Mouse (Mus musculus) adrenal gland, adult 10 weeks (tissue): ENCODE data around the gene Ube2s. TPM values are rescaled to one million over a fixed set of nuclear protein-coding genes. Genes with fewer than 3 reads are reported as not detected.

Experiments used
- polyA plus RNA-seq: library from polyadenylated mRNA; stranded (reverse); fragments of 350-450 nt; fragmentation: Illumina TruSeq; extraction: RNeasy Lipid Tissue Mini Kit (QIAGEN cat#74804); gene quantifications from one replicate; pipeline ENCODE4 v1.2.3, GENCODE M21; 2014; ENCODE audit warnings: low read depth, low replicate concordance

Ube2s gene
- 4.3 TPM for polyA plus RNA-seq

GRCm38 (mm10) chr7:4812303-4813104 lies at the start of gene Ube2s:
Gene Ube2s, minus strand, starts transcription at chr7:4812590.

DNA sequence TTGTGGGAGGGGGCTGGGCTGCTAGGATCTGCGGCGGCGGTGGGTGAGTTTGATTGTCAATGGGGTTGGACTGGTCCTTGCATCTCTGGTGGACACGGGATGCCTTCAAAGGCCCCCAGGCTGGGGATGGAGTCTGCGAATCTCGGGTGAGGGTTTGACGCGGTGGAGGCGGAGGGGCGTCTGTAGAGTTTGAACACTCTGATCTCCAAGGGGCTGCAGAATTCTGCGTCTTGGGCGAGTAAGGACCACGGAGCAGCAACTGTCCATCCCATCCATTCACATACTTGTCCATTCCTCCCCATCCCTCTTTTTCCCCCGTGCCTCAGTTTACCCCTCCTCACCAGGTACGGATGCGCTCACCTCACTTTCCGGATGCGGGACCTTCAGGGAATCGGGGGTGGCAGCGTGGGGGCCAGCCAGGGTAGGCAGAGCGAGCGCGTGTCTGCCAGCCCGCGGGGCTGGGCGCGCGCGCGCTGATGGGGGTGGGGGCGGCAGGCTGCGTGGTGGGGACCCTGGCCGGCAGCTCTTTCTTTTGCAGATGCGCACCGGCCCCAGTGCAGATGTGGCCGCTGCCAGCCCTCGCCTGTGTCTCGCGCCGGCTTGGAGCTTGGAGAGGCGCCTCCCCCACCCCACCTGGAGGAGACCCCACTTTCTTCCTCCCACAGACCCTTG lies 32.0 kb upstream of the Ube2s start, which contains the start of gene Shisa7:
Gene Shisa7, minus strand, starts transcription at position 452 of the 672 bp plus-strand sequence.

DNA sequence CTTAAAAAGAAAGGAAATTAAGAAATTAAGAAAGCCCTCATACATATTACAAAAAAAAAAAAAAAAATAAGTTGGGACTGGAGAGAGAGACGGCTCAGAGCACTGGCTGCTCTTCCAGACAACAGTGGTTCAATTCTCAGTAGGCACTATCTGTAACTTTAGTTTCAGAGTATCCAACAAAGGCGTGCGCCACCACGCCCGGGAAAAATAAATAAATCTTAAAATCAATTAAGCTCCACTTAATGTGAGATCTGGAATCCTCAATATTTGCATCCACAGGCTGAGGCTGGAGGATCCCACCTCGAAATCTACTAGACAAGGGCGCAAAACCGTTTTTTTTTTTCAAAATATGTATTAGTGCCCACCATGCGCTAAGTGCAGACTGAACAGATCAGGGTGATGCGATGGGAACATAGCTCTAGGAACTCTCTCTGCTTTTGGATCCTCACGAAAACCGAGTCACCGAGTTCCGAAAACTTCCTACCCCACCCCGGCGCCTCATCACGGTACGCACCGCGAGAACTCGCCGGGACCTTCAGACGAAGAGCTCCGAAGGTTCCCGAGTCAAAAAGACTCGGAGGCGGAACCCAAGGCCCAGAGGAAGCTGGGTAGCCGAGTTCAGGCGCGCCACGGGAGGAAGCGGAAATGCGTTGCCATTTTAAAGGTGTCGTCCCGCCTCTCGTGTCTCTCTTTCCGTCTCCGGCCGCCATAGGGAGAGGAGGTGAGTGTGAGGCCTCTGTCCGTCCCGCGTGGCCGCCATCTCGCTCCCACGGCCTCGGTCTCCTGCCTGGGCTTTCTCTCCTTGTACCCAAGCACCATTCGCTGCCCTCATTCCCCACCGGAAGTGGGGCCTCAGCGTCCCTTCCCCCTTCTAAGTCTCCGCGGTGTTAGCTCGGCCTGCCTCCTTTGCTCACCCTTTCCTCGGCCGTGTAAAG lies 19.8 kb downstream of the Ube2s start, which contains the start of gene Rpl28:
Gene Rpl28, plus strand, starts transcription at position 597 of the 935 bp plus-strand sequence.

GRCm38 (mm10) chr7:4789436-4789935 lies 22.9 kb downstream of the Ube2s start, which contains the start of gene Tmem238:
Gene Tmem238, minus strand, starts transcription at chr7:4789656.

GRCm38 (mm10) chr7:4782759-4783158 lies 29.6 kb downstream of the Ube2s start, which contains the start of the genes Il11 and Tmem190:
Gene Il11, minus strand, starts transcription at chr7:4782859.
Gene Tmem190, plus strand, starts transcription at chr7:4782937.

DNA sequence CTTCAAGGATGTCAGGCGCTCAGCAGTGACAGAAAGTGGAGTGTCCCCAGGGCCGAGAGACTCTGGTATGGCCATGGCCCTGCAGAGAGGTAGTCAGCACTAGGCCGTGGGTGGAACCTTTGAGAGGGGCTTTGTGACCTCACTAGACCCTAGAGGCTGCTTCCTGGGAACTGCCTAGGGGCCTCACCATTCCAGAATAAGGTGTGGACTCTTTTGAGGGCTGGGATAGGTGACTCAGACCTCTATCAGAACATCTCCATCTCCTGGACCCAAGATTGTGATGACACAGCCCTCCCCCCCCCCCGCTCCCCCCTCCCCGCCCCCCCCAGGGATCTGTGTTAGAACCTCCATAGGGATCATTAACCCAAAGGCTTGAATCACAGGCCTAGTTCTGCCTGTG lies 41.2 kb downstream of the Ube2s start, which contains the start of gene Fam71e2:
Gene Fam71e2, minus strand, starts transcription at position 101 of the 400 bp plus-strand sequence.

GRCm38 (mm10) chr7:4752821-4753570 lies 59.4 kb downstream of the Ube2s start, which contains the start of gene Cox6b2:
Gene Cox6b2, minus strand, starts transcription at chr7:4753094.

Other genes starting within 250 kb of the Ube2s start
- gene Ptprh, start 208.5 kb downstream of the Ube2s start, polyA plus RNA-seq: not detected
- gene Tmem86b, start 181.2 kb downstream of the Ube2s start, polyA plus RNA-seq: 0.99 TPM
- 11.8 TPM for gene Ppp6r1, start 153.6 kb downstream of the Ube2s start, polyA plus RNA-seq
- gene Hspbp1, start 127.5 kb downstream of the Ube2s start, polyA plus RNA-seq: not detected
- gene Brsk1, start 122.0 kb downstream of the Ube2s start, polyA plus RNA-seq: 0.35 TPM
- gene Tmem150b, start 87.3 kb downstream of the Ube2s start, polyA plus RNA-seq: not detected
- gene Kmt5c, start 72.5 kb downstream of the Ube2s start, polyA plus RNA-seq: 1.4 TPM
- not detected for gene Cox6b2, start 59.5 kb downstream of the Ube2s start, polyA plus RNA-seq
- gene Fam71e2, start 41.3 kb downstream of the Ube2s start, polyA plus RNA-seq: not detected
- not detected for gene Il11, start 29.7 kb downstream of the Ube2s start, polyA plus RNA-seq
- gene Tmem190, start 29.7 kb downstream of the Ube2s start, polyA plus RNA-seq: not detected
- gene Tmem238, start 22.9 kb downstream of the Ube2s start, polyA plus RNA-seq: 0.76 TPM
- gene Rpl28, start 19.7 kb downstream of the Ube2s start, polyA plus RNA-seq: 12.7 TPM
- gene Shisa7, start 32.1 kb upstream of the Ube2s start, polyA plus RNA-seq: 1.0 TPM
- 3.3 TPM for gene Isoc2b, start 57.7 kb upstream of the Ube2s start, polyA plus RNA-seq
- gene Isoc2a, start 64.6 kb upstream of the Ube2s start, polyA plus RNA-seq: 2.7 TPM
- gene Gm36210, start 93.9 kb upstream of the Ube2s start, polyA plus RNA-seq: not detected
- gene Zfp628, start 102.6 kb upstream of the Ube2s start, polyA plus RNA-seq: not detected
- gene Nat14, start 109.4 kb upstream of the Ube2s start, polyA plus RNA-seq: 1.2 TPM
- gene Ssc5d, start 113.2 kb upstream of the Ube2s start, polyA plus RNA-seq: not detected
- not detected for gene Sbk2, start 151.8 kb upstream of the Ube2s start, polyA plus RNA-seq
- gene Sbk3, start 158.6 kb upstream of the Ube2s start, polyA plus RNA-seq: not detected
- gene Zfp579, start 183.6 kb upstream of the Ube2s start, polyA plus RNA-seq: 7.5 TPM
- gene Zfp524, start 201.8 kb upstream of the Ube2s start, polyA plus RNA-seq: not detected
- 12.4 TPM for gene Fiz1, start 202.1 kb upstream of the Ube2s start, polyA plus RNA-seq
- not detected for gene Gm44973, start 202.9 kb upstream of the Ube2s start, polyA plus RNA-seq
- gene Zfp865, start 207.8 kb upstream of the Ube2s start, polyA plus RNA-seq: 4.8 TPM
- not detected for gene Ccdc106, start 208.0 kb upstream of the Ube2s start, polyA plus RNA-seq
- 4.7 TPM for gene 4632433K11Rik, start 221.5 kb upstream of the Ube2s start, polyA plus RNA-seq
- gene Zfp784, start 225.9 kb upstream of the Ube2s start, polyA plus RNA-seq: 3.0 TPM
- gene Zfp580, start 238.9 kb upstream of the Ube2s start, polyA plus RNA-seq: 0.58 TPM
- 12.6 TPM for gene U2af2, start 249.6 kb upstream of the Ube2s start, polyA plus RNA-seq